ENCODE assay signal across 10 mouse cellular contexts in the genomic region with DNA sequence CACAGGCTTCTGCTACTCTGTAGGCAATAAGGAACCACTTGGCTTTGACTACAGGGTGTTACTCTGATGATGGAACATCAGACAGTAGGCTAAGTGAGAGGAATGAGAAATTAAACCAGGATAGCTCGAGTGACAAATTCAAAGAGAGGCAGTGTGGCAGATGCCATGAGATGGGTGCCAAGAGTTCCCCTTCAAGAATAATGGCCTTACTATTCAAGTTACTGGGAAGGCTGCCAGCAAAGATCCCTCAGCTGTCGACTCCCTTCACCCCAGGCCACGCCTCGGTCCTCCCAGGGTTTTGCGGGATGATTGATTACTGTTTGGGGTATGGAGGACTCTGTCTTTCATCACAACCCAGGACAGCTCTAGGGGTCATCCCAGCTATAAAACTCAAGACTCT. TPM values are rescaled to one million over a fixed set of nuclear protein-coding genes. Genes with fewer than 3 reads are reported as not detected.
A peak's percentile ranks its signal among the peaks of the same experiment; 100 is the strongest.
DNase-seq lines count a peak whose midpoint lies in the region; ATAC-seq and TF ChIP-seq lines count a peak whose summit lies in the region.
"Had no signal": no experiment of that assay in that cellular context is flagged by ENCODE, and none has a peak within 500 bp of the region (broad histone marks: within the 10 kb centered on the region; RNA-seq: fewer than 3 reads in every experiment).

No protein-coding gene starts in this region.

- no peaks in the 10 kb centered on the region for H3K9me3 ChIP-seq in forebrain, embryonic 14.5 days (replicated peaks; ENCODE audit: control insufficient read depth, low read length)
- no peaks in the 10 kb centered on the region for H3K9me3 ChIP-seq in forebrain, embryonic 11.5 days (ENCODE audit: control insufficient read depth, low read length)
- no peaks in the 10 kb centered on the region for H3K9me3 ChIP-seq in midbrain, postnatal 0 days (ENCODE audit: low read length)
- H3K9me3 ChIP-seq: embryonic facial prominence, embryonic 13.5 days had no signal

- TF ChIP-seq CTCF in layer of hippocampus, adult 2 months (conservative IDR thresholded peaks at IDR 0.05), result no peak
- TF ChIP-seq CTCF in midbrain, postnatal 0 days (IDR thresholded peaks at IDR 0.05), result no peak

- H3K4me2 ChIP-seq in forebrain, embryonic 14.5 days (ENCODE audit: low read length), result no peak overlapping the region
- no peak overlapping the region for H3K4me2 ChIP-seq in forebrain, embryonic 11.5 days (ENCODE audit: low read depth, low read length, severe bottlenecking)
- H3K4me2 ChIP-seq in midbrain, postnatal 0 days (ENCODE audit: low read depth, low read length, poor library complexity, severe bottlenecking), result no peak overlapping the region
- H3K4me2 ChIP-seq: embryonic facial prominence, embryonic 13.5 days had no signal

- DNase-seq in forebrain, embryonic 14.5 days (ENCODE audit: low spot score), result peak; percentile 86
- no peak for DNase-seq in forebrain, embryonic 11.5 days (ENCODE audit: low spot score)
- DNase-seq in 3T3-L1 (ENCODE audit: low read depth, low spot score), result peak; percentile 85
- peak; percentile 32 to 76 for DNase-seq in cerebellum, postnatal 4 days (ENCODE audit: low spot score in 2 of 2)
- peak; percentile 52 to 67 for DNase-seq in layer of hippocampus, adult 2 months (ENCODE audit: low spot score in 2 of 2)
- peak; percentile 94 for DNase-seq in midbrain, postnatal 0 days (ENCODE audit: low spot score)
- no peak for DNase-seq in B cell, adult 2 months
- DNase-seq in natural killer cell, adult 2 months (ENCODE audit: low spot score in 2 of 2), result no peak

- H3K4me3 ChIP-seq in forebrain, embryonic 14.5 days (ENCODE audit: low read depth, low read length), result no peak overlapping the region
- no peak overlapping the region for H3K4me3 ChIP-seq in forebrain, embryonic 11.5 days (ENCODE audit: low read depth, low read length)
- no peak overlapping the region for H3K4me3 ChIP-seq in layer of hippocampus, adult 2 months
- no peak overlapping the region for H3K4me3 ChIP-seq in midbrain, postnatal 0 days (ENCODE audit: low read depth, low read length)
- H3K4me3 ChIP-seq: embryonic facial prominence, embryonic 13.5 days; left cerebral cortex, adult 2 months had no signal

- ATAC-seq in forebrain, embryonic 14.5 days, result peak; percentile 88
- ATAC-seq in forebrain, embryonic 11.5 days (replicated peaks; ENCODE audit: low FRiP score), result no peak
- ATAC-seq in midbrain, postnatal 0 days (ENCODE audit: low FRiP score), result peak; percentile 66

- H3K27me3 ChIP-seq in forebrain, embryonic 14.5 days (replicated peaks; ENCODE audit: control insufficient read depth, insufficient read depth, low read length), result no peaks in the 10 kb centered on the region
- H3K27me3 ChIP-seq in forebrain, embryonic 11.5 days (ENCODE audit: control insufficient read depth, insufficient read depth, low read length), result no peaks in the 10 kb centered on the region
- no peaks in the 10 kb centered on the region for H3K27me3 ChIP-seq in midbrain, postnatal 0 days (ENCODE audit: insufficient read depth, low read length)
- H3K27me3 ChIP-seq: embryonic facial prominence, embryonic 13.5 days had no signal

- H3K36me3 ChIP-seq in forebrain, embryonic 14.5 days (ENCODE audit: control insufficient read depth, insufficient read depth, low read length), result no peaks in the 10 kb centered on the region
- H3K36me3 ChIP-seq in forebrain, embryonic 11.5 days (ENCODE audit: control insufficient read depth, insufficient read depth, low read length), result no peaks in the 10 kb centered on the region
- no peaks in the 10 kb centered on the region for H3K36me3 ChIP-seq in midbrain, postnatal 0 days (ENCODE audit: insufficient read depth, low read length)
- H3K36me3 ChIP-seq: embryonic facial prominence, embryonic 13.5 days had no signal

- WGBS in forebrain, embryonic 14.5 days, result 31% methylated on average over 5 of the region's 5 CpGs
- 91% methylated on average over 5 of the region's 5 CpGs for WGBS in forebrain, embryonic 11.5 days
- 56% methylated on average over 5 of the region's 5 CpGs for WGBS in midbrain, postnatal 0 days

- no peaks in the 10 kb centered on the region for H3K4me1 ChIP-seq in forebrain, embryonic 14.5 days (ENCODE audit: control insufficient read depth, insufficient read depth, low read length)
- no peaks in the 10 kb centered on the region for H3K4me1 ChIP-seq in forebrain, embryonic 11.5 days (replicated peaks; ENCODE audit: control insufficient read depth, insufficient read depth, low read length)
- no peaks in the 10 kb centered on the region for H3K4me1 ChIP-seq in midbrain, postnatal 0 days (ENCODE audit: insufficient read depth, low read length)

- no peak overlapping the region for H3K9ac ChIP-seq in forebrain, embryonic 14.5 days (ENCODE audit: low read length)
- no peak overlapping the region for H3K9ac ChIP-seq in forebrain, embryonic 11.5 days (ENCODE audit: low read length)
- H3K9ac ChIP-seq in midbrain, postnatal 0 days (replicated peaks; ENCODE audit: low read length, poor library complexity, severe bottlenecking), result no peak overlapping the region
- H3K9ac ChIP-seq: embryonic facial prominence, embryonic 13.5 days had no signal

- H3K27ac ChIP-seq in forebrain, embryonic 14.5 days (ENCODE audit: low read depth, low read length), result no peak overlapping the region
- no peak overlapping the region for H3K27ac ChIP-seq in forebrain, embryonic 11.5 days (ENCODE audit: low read depth, low read length)
- peak overlapping the region; percentile 11; the same call in 1 of the 2 replicates for H3K27ac ChIP-seq in layer of hippocampus, adult 2 months
- 0 out of 2 replicates have a peak overlapping the region, but pooled peaks have one; percentile 19 for H3K27ac ChIP-seq in midbrain, postnatal 0 days (ENCODE audit: low read depth, low read length)
- H3K27ac ChIP-seq: embryonic facial prominence, embryonic 13.5 days; left cerebral cortex, adult 2 months had no signal

RNA-seq across cellular contexts. Expression of a gene that starts 28.4 kb away (rescaled TPM):
- polyA plus RNA-seq in forebrain, embryonic 14.5 days (2014; fragmentation: Nextera tagmentation; extraction: Ambion mirVana), result 8.5 and 10.7 TPM in 2 replicates
- polyA plus RNA-seq in forebrain, embryonic 11.5 days (2014; fragmentation: Nextera tagmentation; extraction: Ambion mirVana), result 9.4 and 10.7 TPM in 2 replicates
- 10 to 100 TPM; 51.3 to 52.9 TPM for total RNA-seq in layer of hippocampus, adult 2 months (2021)
- 28.0 and 31.8 TPM in 2 replicates for total RNA-seq in midbrain, postnatal 0 days (2014; rRNA removed)
- 10.3 and 12.2 TPM in 2 replicates for polyA plus RNA-seq in midbrain, postnatal 0 days (2015; fragmentation: Nextera tagmentation; extraction: Ambion mirVana)

Comparison
In these comparisons a context has a peak if more than half of its experiments do, and no peak if none do; other contexts are left out.
1. DNase-seq: peak in forebrain, embryonic 14.5 days (single experiment), 3T3-L1 (single experiment), cerebellum, postnatal 4 days (2 of 2), layer of hippocampus, adult 2 months (2 of 2) and midbrain, postnatal 0 days (single experiment); none in forebrain, embryonic 11.5 days (single experiment), B cell, adult 2 months (0 of 2) and natural killer cell, adult 2 months (0 of 2).
2. H3K27ac ChIP-seq: peak in layer of hippocampus, adult 2 months (single experiment) and midbrain, postnatal 0 days (single experiment); none in forebrain, embryonic 14.5 days (single experiment) and forebrain, embryonic 11.5 days (single experiment).